Mouse (Mus musculus) cerebellum, adult 2 months (tissue): ENCODE data around the gene Prdm2.

Source experiments
- CTCF ChIP-seq: fragments of 200-500 bp; IDR thresholded peaks from 2 replicates; pipeline ENCODE4 v1.5.1; 2011; ENCODE audit warnings: low read depth, mild to moderate bottlenecking, control low read depth, low read length, moderate library complexity, borderline replicate concordance; ENCODE audit not compliant: insufficient read depth
- POLR2A ChIP-seq: fragments of 200-500 bp; IDR thresholded peaks from 2 replicates; pipeline ENCODE4 v1.6.1; 2011; ENCODE audit warnings: low read length, control low read depth, borderline replicate concordance; ENCODE audit not compliant: insufficient read depth

- TF ChIP-seq CTCF (no peak), POLR2A (no peak)
Measured at GRCm38 (mm10) chr4:143120008-143120407, 92.8 kb downstream of the Prdm2 start.
